Mouse (Mus musculus) G1E (cell line): ENCODE measurements at regions not wholly inside any gene's neighbourhood (a gene's known extent, or its start where the extent isn't known, plus 50 kb on each side); places are given as distances from the start of the nearest gene placed in this dataset.
"Not testable (repeated sequence)": the region's sequence is repeated elsewhere in the genome, so short reads cannot be mapped to it uniquely, and the experiment has no call there.

Source experiments
- ATAC-seq: 2 replicates; pipeline ENCODE4 v1.8.0; 2016; ENCODE audit warnings: mild to moderate bottlenecking; ENCODE audit not compliant: insufficient number of reproducible peaks, poor library complexity, low FRiP score, severe bottlenecking; ENCODE audit errors: extremely low read depth
- DNase-seq: peaks from one replicate; pipeline ENCODE4 v3.0.0; 2012; ENCODE audit warnings: low spot score
- H3K27me3 ChIP-seq: 2 replicates; pipeline ENCODE4 v1.6.1; 2012; ENCODE audit warnings: mild to moderate bottlenecking, low read length, inconsistent platforms; ENCODE audit not compliant: insufficient read depth
- H3K36me3 ChIP-seq: replicated peaks from 2 replicates; pipeline ENCODE3; 2012; ENCODE audit warnings: mild to moderate bottlenecking, inconsistent platforms
- H3K4me1 ChIP-seq: 2 replicates; pipeline ENCODE4 v1.6.1; 2012; ENCODE audit warnings: low read depth, low read length, inconsistent platforms, mixed read lengths; ENCODE audit not compliant: insufficient read depth
- H3K4me3 ChIP-seq: 2 replicates; pipeline ENCODE4 v1.5.1; 2012; ENCODE audit warnings: low read depth, mild to moderate bottlenecking, inconsistent platforms, low read length, moderate library complexity, mixed read lengths
- H3K9me3 ChIP-seq: replicated peaks from 2 replicates; pipeline ENCODE4 v1.6.1; 2012; ENCODE audit warnings: inconsistent platforms
- CTCF ChIP-seq: IDR thresholded peaks from 2 replicates; pipeline ENCODE4 v1.5.1; 2012; ENCODE audit warnings: low read depth, low read length, inconsistent platforms, mixed read lengths
- GATA1 ChIP-seq: IDR thresholded peaks from 2 replicates; pipeline ENCODE4 v1.6.1; 2012; ENCODE audit warnings: borderline replicate concordance, low read length, inconsistent platforms, mixed read lengths
- GATA2 ChIP-seq: IDR thresholded peaks from 2 replicates; pipeline ENCODE4 v1.6.1; 2012; ENCODE audit warnings: low read depth, low read length, inconsistent platforms, borderline replicate concordance
- POLR2AphosphoS5 ChIP-seq: IDR thresholded peaks from 2 replicates; pipeline ENCODE4 v1.6.1; 2012; ENCODE audit warnings: low read depth, low read length, inconsistent platforms; ENCODE audit not compliant: insufficient replicate concordance
- TAL1 ChIP-seq: conservative IDR thresholded peaks from 2 replicates; pipeline ENCODE4 v1.6.1; 2012; ENCODE audit warnings: low read depth, low read length, inconsistent platforms, mixed read lengths

DNA sequence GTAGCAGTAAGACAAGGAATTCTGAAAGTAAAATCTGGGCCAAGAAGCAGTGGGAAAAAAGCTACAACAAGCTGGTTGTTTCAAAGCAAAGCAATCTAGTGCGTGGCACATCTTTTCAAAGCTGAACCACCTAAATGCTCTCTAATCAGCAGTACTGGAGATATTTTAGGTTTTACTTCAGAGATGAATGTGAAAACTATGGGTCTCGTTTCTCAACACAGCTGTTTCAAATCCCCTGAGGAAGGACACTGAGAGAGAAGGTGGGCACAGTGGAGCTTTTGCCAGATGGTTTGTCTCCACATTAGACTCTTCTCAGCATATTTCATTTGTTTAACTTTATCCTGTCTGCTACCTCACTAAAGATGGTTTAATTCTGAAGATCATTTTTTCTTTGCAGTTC lies 183.8 kb upstream of the Gria3 start:
- ATAC-seq = no peak
- no peaks in the 10 kb centered on the region for H3K9me3 ChIP-seq
- DNase-seq = no peak
- no peak overlapping the region for H3K4me3 ChIP-seq
- no peaks in the 10 kb centered on the region for H3K27me3 ChIP-seq
- TF ChIP-seq TAL1 (no peak), GATA1 (no peak), CTCF (no peak), POLR2AphosphoS5 (no peak), GATA2 (no peak)
- no peaks in the 10 kb centered on the region for H3K4me1 ChIP-seq
- no peaks in the 10 kb centered on the region for H3K36me3 ChIP-seq

DNA sequence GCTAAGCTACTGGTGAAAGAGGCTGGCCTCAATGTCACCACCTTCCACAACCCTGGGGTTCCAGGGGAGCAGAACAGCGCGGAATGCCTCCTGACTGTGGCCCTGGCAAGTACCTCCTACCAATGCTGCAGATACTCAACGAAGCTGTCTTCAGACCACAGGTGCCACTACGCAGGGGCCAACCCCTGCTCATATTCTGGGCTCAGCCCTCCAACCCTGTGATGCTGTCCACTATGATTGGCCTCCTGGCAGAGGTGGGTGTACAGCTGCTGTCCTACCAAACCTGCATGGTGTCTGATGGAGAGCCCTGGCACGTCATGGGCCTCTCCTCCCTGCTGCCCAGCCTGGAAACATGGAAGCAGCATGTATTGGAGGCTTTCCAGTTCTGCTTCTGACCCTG lies 150.9 kb upstream of the Gria3 start:
- H3K36me3 ChIP-seq, H3K27me3 ChIP-seq, H3K4me1 ChIP-seq, DNase-seq, ATAC-seq, H3K9me3 ChIP-seq, H3K4me3 ChIP-seq: not testable (repeated sequence)

DNA sequence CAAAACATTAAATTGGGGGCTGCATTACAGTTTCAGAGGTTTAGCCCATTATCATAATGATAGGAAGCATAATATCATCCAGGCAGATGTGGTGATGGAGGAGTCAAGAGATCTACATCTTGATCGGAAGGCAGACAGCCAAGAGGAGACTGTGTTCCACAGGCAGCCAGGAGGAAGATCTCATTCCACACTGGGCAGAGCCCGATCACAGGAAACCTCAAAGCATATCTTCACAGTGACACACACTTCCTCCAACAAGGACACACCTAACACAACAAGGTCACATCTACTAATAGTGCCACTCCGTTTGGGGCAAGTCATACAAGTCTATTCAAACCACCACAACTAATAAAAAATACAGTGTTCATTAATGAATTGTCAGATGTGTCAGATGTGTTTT lies 147.7 kb upstream of the Gria3 start:
- H3K4me3 ChIP-seq = no peak overlapping the region
- ATAC-seq (no peak), DNase-seq (no peak)
- no peaks in the 10 kb centered on the region for H3K36me3 ChIP-seq
- no peaks in the 10 kb centered on the region for H3K4me1 ChIP-seq
- H3K27me3 ChIP-seq = no peaks in the 10 kb centered on the region
- TF ChIP-seq TAL1 (no peak), CTCF (no peak), GATA1 (no peak), GATA2 (no peak), POLR2AphosphoS5 (no peak)
- no peaks in the 10 kb centered on the region for H3K9me3 ChIP-seq

DNA sequence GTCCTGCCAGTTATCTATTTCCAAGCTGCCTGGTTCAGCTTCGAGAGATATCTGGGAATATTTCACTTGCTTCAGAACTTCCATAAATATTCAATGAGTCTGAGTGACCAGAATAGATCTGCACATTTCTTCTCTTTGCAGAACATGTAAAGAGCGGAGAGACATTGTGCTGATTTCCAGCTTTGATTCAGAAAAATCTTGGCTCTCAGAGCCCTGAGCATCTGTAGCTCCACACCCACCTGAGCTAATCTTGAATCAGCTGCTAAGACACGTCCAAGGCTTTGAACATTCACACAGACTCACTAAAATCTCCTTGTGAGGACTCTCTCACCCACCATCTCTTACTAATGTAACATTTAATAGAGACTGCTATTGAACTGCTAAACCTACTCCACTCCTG lies 146.0 kb upstream of the Gria3 start:
- no peaks in the 10 kb centered on the region for H3K9me3 ChIP-seq
- no peak for DNase-seq
- no peaks in the 10 kb centered on the region for H3K36me3 ChIP-seq
- H3K4me1 ChIP-seq = no peaks in the 10 kb centered on the region
- H3K4me3 ChIP-seq = no peak overlapping the region
- TF ChIP-seq CTCF (no peak), POLR2AphosphoS5 (no peak), GATA1 (no peak), GATA2 (no peak), TAL1 (no peak)
- ATAC-seq = no peak
- H3K27me3 ChIP-seq = no peaks in the 10 kb centered on the region

DNA sequence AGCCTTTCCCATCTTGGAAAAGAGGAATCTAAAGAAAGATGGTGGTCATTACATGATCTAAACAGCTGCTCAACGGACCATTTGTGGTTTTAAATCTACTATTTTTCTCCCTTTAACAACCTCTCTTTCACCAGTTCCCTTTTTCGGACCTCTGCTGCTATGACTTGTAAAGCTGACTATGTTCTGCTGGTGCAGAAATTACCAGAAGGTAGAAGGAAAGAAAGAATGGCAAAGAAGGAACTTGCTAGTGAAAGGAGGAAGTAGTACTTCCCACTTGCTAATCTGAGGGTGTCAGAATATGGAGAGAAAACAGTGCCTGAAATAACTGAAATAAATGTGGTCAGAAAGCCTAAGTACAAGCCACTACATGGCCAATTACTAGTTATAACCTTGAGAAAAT lies 109.6 kb upstream of the Gria3 start:
- DNase-seq = no peak
- no peaks in the 10 kb centered on the region for H3K36me3 ChIP-seq
- H3K9me3 ChIP-seq = no peaks in the 10 kb centered on the region
- no peak overlapping the region for H3K4me3 ChIP-seq
- no peaks in the 10 kb centered on the region for H3K4me1 ChIP-seq
- H3K27me3 ChIP-seq = no peaks in the 10 kb centered on the region
- TF ChIP-seq CTCF (no peak), POLR2AphosphoS5 (no peak), TAL1 (no peak), GATA2 (no peak), GATA1 (no peak)
- ATAC-seq = peak; percentile 28

DNA sequence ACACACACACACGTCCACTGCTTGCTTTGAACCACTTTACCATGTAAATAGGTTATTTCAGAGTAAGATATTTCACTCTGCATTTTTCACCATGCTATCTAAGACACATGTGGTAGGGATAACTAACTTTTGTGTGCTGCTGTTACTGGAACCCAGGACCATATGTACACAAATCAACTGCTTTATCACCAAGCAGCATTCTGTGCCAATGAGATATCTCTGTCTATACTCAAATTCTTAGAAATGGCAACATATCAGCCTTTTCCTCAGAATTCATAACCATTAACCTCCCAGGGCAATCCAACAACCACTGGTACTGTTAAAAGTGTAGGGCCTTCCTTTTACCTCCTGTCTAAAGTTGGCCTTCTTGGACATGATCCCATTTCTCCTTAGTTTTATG lies 84.2 kb upstream of the Gria3 start:
- Histone ChIP-seq H3K9me3 (no peaks in the 10 kb centered on the region), H3K4me1 (no peaks in the 10 kb centered on the region), H3K36me3 (no peaks in the 10 kb centered on the region), H3K4me3 (no peak overlapping the region), H3K27me3 (no peaks in the 10 kb centered on the region)
- TF ChIP-seq GATA1 (no peak), POLR2AphosphoS5 (no peak), CTCF (no peak), GATA2 (no peak), TAL1 (no peak)
- DNase-seq = no peak
- ATAC-seq = no peak

DNA sequence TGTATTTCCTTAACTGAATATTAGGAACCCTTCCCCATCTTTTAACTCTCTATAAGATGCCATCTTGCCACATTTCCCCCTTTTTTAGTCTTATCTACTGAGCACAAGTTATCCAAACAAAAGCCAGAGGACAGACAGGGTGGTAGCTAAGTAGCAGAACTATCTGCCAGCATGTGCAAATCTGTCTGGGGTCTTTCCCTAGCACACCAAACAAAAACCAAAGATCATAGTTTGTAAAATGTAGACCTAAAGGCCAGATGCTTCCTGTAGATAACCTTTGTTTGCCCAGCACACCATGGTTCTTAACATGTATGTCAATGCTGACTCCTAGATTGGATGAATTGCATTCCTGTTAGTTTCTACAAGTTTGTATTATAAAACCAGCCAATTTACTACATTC lies 82.9 kb upstream of the Gria3 start:
- H3K4me3 ChIP-seq = no peak overlapping the region
- DNase-seq = no peak
- no peaks in the 10 kb centered on the region for H3K36me3 ChIP-seq
- no peaks in the 10 kb centered on the region for H3K9me3 ChIP-seq
- no peak for ATAC-seq
- no peaks in the 10 kb centered on the region for H3K27me3 ChIP-seq
- TF ChIP-seq TAL1 = no peak
- no peak for TF ChIP-seq CTCF
- no peak for TF ChIP-seq GATA1
- TF ChIP-seq POLR2AphosphoS5 = no peak
- no peak for TF ChIP-seq GATA2
- H3K4me1 ChIP-seq = no peaks in the 10 kb centered on the region
